Mouse (Mus musculus): Measurements from ENCODE around the gene Gramd2. TPM values are rescaled to one million over a fixed set of nuclear protein-coding genes. Genes with fewer than 3 reads are reported as not detected.

The Gramd2 gene
- polyA plus RNA-seq, 1 experiment from 2014 or later: 0.31 TPM

DNA sequence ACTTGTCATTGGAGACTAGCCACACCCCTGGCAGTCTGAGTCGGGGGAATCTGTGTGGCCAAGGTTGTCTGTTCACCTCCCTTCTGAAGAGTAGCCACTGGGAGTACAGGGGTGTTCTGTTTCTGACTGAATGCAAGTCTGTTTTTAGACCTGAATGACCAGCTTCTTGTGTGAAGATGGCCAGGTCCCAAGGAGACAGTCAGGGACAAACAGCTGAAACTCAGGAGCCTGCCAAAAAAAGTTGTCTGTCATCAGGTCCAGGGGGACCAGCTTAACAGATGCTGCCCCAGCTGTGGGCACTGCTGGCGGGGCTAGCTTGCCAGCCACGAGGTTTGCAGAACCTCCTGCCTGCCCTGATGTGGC, 15.5 kb downstream of the Gramd2 start:
- no peak for ATAC-seq (replicated peaks; ENCODE audit: insufficient number of reproducible peaks, insufficient read depth, low FRiP score, low read depth)
- Histone ChIP-seq H3K27ac (0 out of 2 replicates have a peak overlapping the region, but pooled peaks have one; percentile 0), H3K4me2 (no peak overlapping the region), H3K4me3 (no peak overlapping the region), H3K4me1 (replicated peaks) (peaks cover 29% of the 10 kb centered on the region), H3K36me3 (no peaks in the 10 kb centered on the region), H3K9me3 (replicated peaks) (no peaks in the 10 kb centered on the region), H3K27me3 (no peaks in the 10 kb centered on the region), H3K9ac (no peak overlapping the region)
- 27% methylated on average over 3 of the region's 3 CpGs for WGBS

- H3K27ac ChIP-seq: no peak overlapping the region
Observed at GRCm38 (mm10) chr9:59696381-59696780, 16.4 kb downstream of the Gramd2 start.

GRCm38 (mm10) chr9:59701094-59701493, 21.1 kb downstream of the Gramd2 start:
- no peaks in the 10 kb centered on the region for H3K4me1 ChIP-seq (replicated peaks)
- ATAC-seq (replicated peaks; ENCODE audit: insufficient number of reproducible peaks, insufficient read depth, low FRiP score, low read depth): no peak
- H3K4me2 ChIP-seq: no peak overlapping the region
- 72% methylated on average over 7 of the region's 7 CpGs for WGBS
- no peak overlapping the region for H3K27ac ChIP-seq
- no peaks in the 10 kb centered on the region for H3K9me3 ChIP-seq (replicated peaks)
- H3K4me3 ChIP-seq: no peak overlapping the region
- H3K36me3 ChIP-seq: no peaks in the 10 kb centered on the region
- H3K27me3 ChIP-seq: no peaks in the 10 kb centered on the region
- no peak overlapping the region for H3K9ac ChIP-seq

More at GRCm38 (mm10) chr9:59696381-59696780, 16.4 kb downstream of the Gramd2 start:
- no peak for ATAC-seq (replicated peaks; ENCODE audit: insufficient number of reproducible peaks, insufficient read depth, low FRiP score, low read depth)
- Histone ChIP-seq H3K9ac (no peak overlapping the region), H3K4me1 (replicated peaks) (peaks cover 28% of the 10 kb centered on the region), H3K9me3 (replicated peaks) (no peaks in the 10 kb centered on the region), H3K4me3 (no peak overlapping the region), H3K36me3 (no peaks in the 10 kb centered on the region), H3K4me2 (no peak overlapping the region), H3K27me3 (no peaks in the 10 kb centered on the region)
- 79% methylated on average over 3 of the region's 3 CpGs for WGBS

- no peak for ATAC-seq (replicated peaks; ENCODE audit: insufficient number of reproducible peaks, insufficient read depth, low FRiP score, low read depth)
- Histone ChIP-seq H3K27ac (no peak overlapping the region), H3K36me3 (no peaks in the 10 kb centered on the region), H3K9ac (no peak overlapping the region), H3K27me3 (no peaks in the 10 kb centered on the region), H3K9me3 (replicated peaks) (no peaks in the 10 kb centered on the region), H3K4me2 (no peak overlapping the region), H3K4me3 (no peak overlapping the region), H3K4me1 (replicated peaks) (0 out of 2 replicates have a peak, but pooled peaks cover 4% of the 10 kb centered on the region)
- WGBS: 72% methylated on average over 6 of the region's 6 CpGs
Observed at GRCm38 (mm10) chr9:59703099-59703498, 23.2 kb downstream of the Gramd2 start.

GRCm38 (mm10) chr9:59706850-59707825, 27.2 kb downstream of the Gramd2 start:
- no peak for ATAC-seq (replicated peaks; ENCODE audit: insufficient number of reproducible peaks, insufficient read depth, low FRiP score, low read depth)

GRCm38 (mm10) chr9:59709225-59709624, 29.3 kb downstream of the Gramd2 start:
- Histone ChIP-seq H3K9me3 (replicated peaks) (no peaks in the 10 kb centered on the region), H3K27me3 (no peaks in the 10 kb centered on the region), H3K4me1 (replicated peaks) (0 out of 2 replicates have a peak, but pooled peaks cover 4% of the 10 kb centered on the region), H3K27ac (no peak overlapping the region), H3K4me3 (no peak overlapping the region), H3K9ac (no peak overlapping the region), H3K4me2 (no peak overlapping the region), H3K36me3 (no peaks in the 10 kb centered on the region)
- 60% methylated on average over 3 of the region's 3 CpGs for WGBS
- ATAC-seq (replicated peaks; ENCODE audit: insufficient number of reproducible peaks, insufficient read depth, low FRiP score, low read depth): no peak

More at GRCm38 (mm10) chr9:59706850-59707825, 27.2 kb downstream of the Gramd2 start:
- Histone ChIP-seq H3K9ac (no peak overlapping the region), H3K27ac (no peak overlapping the region), H3K4me3 (no peak overlapping the region), H3K9me3 (replicated peaks) (no peaks in the 10 kb centered on the region), H3K27me3 (no peaks in the 10 kb centered on the region), H3K4me1 (replicated peaks) (0 out of 2 replicates have a peak, but pooled peaks cover 4% of the 10 kb centered on the region), H3K36me3 (no peaks in the 10 kb centered on the region), H3K4me2 (no peak overlapping the region)
- WGBS: 42% methylated on average over 10 of the region's 10 CpGs

- no peaks in the 10 kb centered on the region for H3K9me3 ChIP-seq (replicated peaks)
- H3K4me2 ChIP-seq: no peak overlapping the region
- no peak overlapping the region for H3K9ac ChIP-seq
- H3K36me3 ChIP-seq: no peaks in the 10 kb centered on the region
- WGBS: 75% methylated on average over 7 of the region's 7 CpGs
- ATAC-seq (replicated peaks; ENCODE audit: insufficient number of reproducible peaks, insufficient read depth, low FRiP score, low read depth): no peak
- H3K4me1 ChIP-seq (replicated peaks): no peaks in the 10 kb centered on the region
- H3K27ac ChIP-seq: no peak overlapping the region
- H3K4me3 ChIP-seq: no peak overlapping the region
- H3K27me3 ChIP-seq: no peaks in the 10 kb centered on the region
Observed at GRCm38 (mm10) chr9:59716275-59716898, 36.4 kb downstream of the Gramd2 start.

- 82% methylated on average over 4 of the region's 4 CpGs for WGBS
- H3K27ac ChIP-seq: no peak overlapping the region
- ATAC-seq (replicated peaks; ENCODE audit: insufficient number of reproducible peaks, insufficient read depth, low FRiP score, low read depth): no peak
Observed at GRCm38 (mm10) chr9:59718237-59718636, 38.3 kb downstream of the Gramd2 start.

GRCm38 (mm10) chr9:59721144-59721543, 41.2 kb downstream of the Gramd2 start:
- no peak overlapping the region for H3K4me3 ChIP-seq
- 70% methylated on average over 5 of the region's 5 CpGs for WGBS
- ATAC-seq (replicated peaks; ENCODE audit: insufficient number of reproducible peaks, insufficient read depth, low FRiP score, low read depth): no peak

More at GRCm38 (mm10) chr9:59718237-59718636, 38.3 kb downstream of the Gramd2 start:
- no peaks in the 10 kb centered on the region for H3K9me3 ChIP-seq (replicated peaks)
- no peak overlapping the region for H3K9ac ChIP-seq
- no peak overlapping the region for H3K4me2 ChIP-seq
- H3K36me3 ChIP-seq: no peaks in the 10 kb centered on the region
- H3K27me3 ChIP-seq: no peaks in the 10 kb centered on the region
- H3K4me1 ChIP-seq (replicated peaks): peaks cover under 1% of the 10 kb centered on the region
- H3K4me3 ChIP-seq: no peak overlapping the region

GRCm38 (mm10) chr9:59723096-59723657, 43.2 kb downstream of the Gramd2 start:
- peak overlapping the region; percentile 49 for H3K4me2 ChIP-seq
- H3K9ac ChIP-seq: 0 out of 2 replicates have a peak overlapping the region, but pooled peaks have one; percentile 19
- H3K9me3 ChIP-seq (replicated peaks): no peaks in the 10 kb centered on the region
- peak overlapping the region; percentile 20; the same call in 1 of the 2 replicates for H3K4me3 ChIP-seq
- peak overlapping the region; percentile 38 for H3K27ac ChIP-seq
- H3K27me3 ChIP-seq: no peaks in the 10 kb centered on the region
- ATAC-seq (replicated peaks; ENCODE audit: insufficient number of reproducible peaks, insufficient read depth, low FRiP score, low read depth): peak; percentile 62; the same call in 1 of the 2 replicates
- no peaks in the 10 kb centered on the region for H3K36me3 ChIP-seq
- peaks cover 16% of the 10 kb centered on the region for H3K4me1 ChIP-seq (replicated peaks)
- 15% methylated on average over 10 of the region's 10 CpGs for WGBS

More at GRCm38 (mm10) chr9:59721144-59721543, 41.2 kb downstream of the Gramd2 start:
- Histone ChIP-seq H3K27ac (no peak overlapping the region), H3K4me1 (replicated peaks) (peaks cover 16% of the 10 kb centered on the region), H3K36me3 (no peaks in the 10 kb centered on the region), H3K4me2 (no peak overlapping the region), H3K9ac (no peak overlapping the region), H3K9me3 (replicated peaks) (no peaks in the 10 kb centered on the region), H3K27me3 (no peaks in the 10 kb centered on the region)
